Mouse (Mus musculus) ES-Bruce4 (cell line): ENCODE data around the gene C3. TPM values are rescaled to one million over a fixed set of nuclear protein-coding genes. Genes with fewer than 3 reads are reported as not detected.

ENCODE experiments used
- H3K27ac ChIP-seq: 2 replicates; pipeline ENCODE4 v1.5.1; 2012; ENCODE audit warnings: low read length, inconsistent platforms; ENCODE audit not compliant: insufficient read depth
- H3K27me3 ChIP-seq: 2 replicates; pipeline ENCODE4 v1.6.1; 2012; ENCODE audit warnings: mild to moderate bottlenecking, low read length, inconsistent platforms; ENCODE audit not compliant: control insufficient read depth, poor library complexity, insufficient read depth, severe bottlenecking
- H3K36me3 ChIP-seq: 2 replicates; pipeline ENCODE4 v1.6.1; 2012; ENCODE audit warnings: inconsistent platforms, mild to moderate bottlenecking, low read length, moderate library complexity; ENCODE audit not compliant: control insufficient read depth, poor library complexity, insufficient read depth, severe bottlenecking
- H3K4me1 ChIP-seq: one replicate; pipeline ENCODE4 v1.8.1; 2011; ENCODE audit warnings: low read length; ENCODE audit not compliant: control insufficient read depth, insufficient read depth
- H3K4me3 ChIP-seq: 2 replicates; pipeline ENCODE4 v1.5.1; 2011; ENCODE audit warnings: low read depth, mild to moderate bottlenecking, low read length
- H3K9ac ChIP-seq: 2 replicates; pipeline ENCODE4 v1.6.1; 2012; ENCODE audit warnings: low read depth, mild to moderate bottlenecking, inconsistent platforms; ENCODE audit not compliant: poor library complexity, severe bottlenecking
- H3K9me3 ChIP-seq: replicated peaks from 2 replicates; pipeline ENCODE4 v1.6.1; 2012; ENCODE audit warnings: mild to moderate bottlenecking, low read length, inconsistent platforms; ENCODE audit not compliant: control insufficient read depth, poor library complexity, insufficient read depth, severe bottlenecking
- CTCF ChIP-seq: IDR thresholded peaks from one replicate; pipeline ENCODE4 v1.8.1; 2011; ENCODE audit warnings: low read depth, low read length
- EP300 ChIP-seq: IDR thresholded peaks from 2 replicates; pipeline ENCODE4 v1.6.1; 2011; ENCODE audit warnings: low read depth, low read length; ENCODE audit not compliant: insufficient read depth
- POLR2A ChIP-seq: IDR thresholded peaks from one replicate; pipeline ENCODE4 v1.8.1; 2011; ENCODE audit warnings: low read length; ENCODE audit not compliant: insufficient read depth
- polyA plus RNA-seq: library from polyadenylated mRNA; stranded (reverse); fragments of >200 nt; gene quantifications from 2 replicates; pipeline ENCODE4 v1.2.4, GENCODE M21; 2011; ENCODE audit warnings: low read depth; ENCODE audit not compliant: missing spikeins, insufficient read depth, insufficient read length

Gene C3
- polyA plus RNA-seq, 1 experiment = 0.94 TPM

DNA sequence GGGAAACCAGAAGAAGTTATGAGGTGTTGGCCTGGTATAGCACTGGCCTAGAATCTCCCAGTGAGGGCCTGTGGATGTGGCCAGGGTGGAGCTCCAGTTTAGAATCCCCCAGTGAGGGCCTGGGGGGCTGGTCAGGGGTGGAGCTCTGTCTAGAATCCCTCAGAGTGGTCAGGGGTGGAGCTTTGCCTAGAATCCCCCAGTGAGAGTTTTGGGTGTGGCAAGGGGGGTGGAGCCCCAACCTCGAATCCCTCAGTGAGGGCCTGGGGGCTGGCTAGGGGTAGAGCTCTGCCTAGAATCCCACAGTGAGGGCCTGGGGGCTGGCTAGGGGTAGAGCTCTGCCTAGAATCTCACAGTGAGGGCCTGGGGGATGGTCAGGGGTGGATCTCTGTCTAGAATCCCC is 33.9 kb upstream of the C3 start:
- Histone ChIP-seq H3K4me3 (no peak overlapping the region), H3K4me1 (peaks cover 12% of the 10 kb centered on the region), H3K9ac (no peak overlapping the region), H3K9me3 (no peaks in the 10 kb centered on the region), H3K27me3 (no peaks in the 10 kb centered on the region), H3K27ac (no peak overlapping the region), H3K36me3 (peaks cover 41% of the 10 kb centered on the region)
- TF ChIP-seq CTCF (no peak), POLR2A (no peak), EP300 (no peak)

DNA sequence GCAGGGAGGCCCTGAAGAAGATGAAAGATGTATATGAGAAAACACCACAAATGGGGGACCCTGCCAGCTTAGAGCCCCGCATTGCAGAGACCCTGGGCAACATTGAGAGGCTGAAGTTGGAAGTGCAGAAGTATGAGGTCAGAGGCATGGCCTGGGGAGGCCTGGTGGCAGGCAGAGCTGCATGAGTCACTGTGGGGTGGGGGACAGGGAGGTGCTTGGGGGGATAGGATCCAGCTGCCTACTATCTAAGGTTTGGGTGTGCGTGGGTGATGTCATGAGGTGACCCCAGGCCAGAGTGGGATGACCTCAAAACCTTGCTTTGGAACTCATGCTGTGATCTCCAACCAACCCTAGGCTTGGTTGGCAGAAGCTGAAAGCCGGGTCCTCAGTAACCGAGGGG is 33.4 kb upstream of the C3 start:
- peaks cover 44% of the 10 kb centered on the region for H3K36me3 ChIP-seq
- no peak overlapping the region for H3K4me3 ChIP-seq
- no peaks in the 10 kb centered on the region for H3K27me3 ChIP-seq
- H3K9ac ChIP-seq = no peak overlapping the region
- no peak for TF ChIP-seq POLR2A
- no peak for TF ChIP-seq CTCF
- TF ChIP-seq EP300 = no peak
- peaks cover 12% of the 10 kb centered on the region for H3K4me1 ChIP-seq
- no peak overlapping the region for H3K27ac ChIP-seq
- H3K9me3 ChIP-seq = no peaks in the 10 kb centered on the region

DNA sequence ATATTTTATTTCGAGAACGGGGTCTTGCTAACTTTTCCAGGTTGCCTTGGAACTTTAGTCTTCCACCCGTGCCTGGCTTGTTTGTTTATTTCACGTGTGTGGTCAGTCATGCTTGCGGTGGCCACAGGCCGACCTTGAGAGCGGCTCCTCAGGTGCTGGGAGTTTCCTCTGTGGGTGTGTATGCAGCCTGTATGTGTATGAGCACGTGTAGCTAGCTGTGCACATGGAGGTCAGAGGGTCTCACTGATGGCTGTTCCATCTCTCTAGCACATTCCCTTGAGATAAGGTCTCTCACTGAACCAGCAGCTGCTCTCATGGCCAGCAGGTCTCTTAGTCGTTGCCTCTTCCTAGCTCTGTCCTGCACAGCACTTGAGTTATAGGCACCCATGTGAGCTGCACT is 32.4 kb upstream of the C3 start:
- no peak for TF ChIP-seq POLR2A
- TF ChIP-seq EP300 = no peak
- TF ChIP-seq CTCF = no peak
- Histone ChIP-seq H3K4me3 (no peak overlapping the region), H3K4me1 (peaks cover 8% of the 10 kb centered on the region), H3K9me3 (no peaks in the 10 kb centered on the region), H3K27me3 (no peaks in the 10 kb centered on the region), H3K27ac (no peak overlapping the region), H3K9ac (no peak overlapping the region), H3K36me3 (peaks cover 50% of the 10 kb centered on the region)

DNA sequence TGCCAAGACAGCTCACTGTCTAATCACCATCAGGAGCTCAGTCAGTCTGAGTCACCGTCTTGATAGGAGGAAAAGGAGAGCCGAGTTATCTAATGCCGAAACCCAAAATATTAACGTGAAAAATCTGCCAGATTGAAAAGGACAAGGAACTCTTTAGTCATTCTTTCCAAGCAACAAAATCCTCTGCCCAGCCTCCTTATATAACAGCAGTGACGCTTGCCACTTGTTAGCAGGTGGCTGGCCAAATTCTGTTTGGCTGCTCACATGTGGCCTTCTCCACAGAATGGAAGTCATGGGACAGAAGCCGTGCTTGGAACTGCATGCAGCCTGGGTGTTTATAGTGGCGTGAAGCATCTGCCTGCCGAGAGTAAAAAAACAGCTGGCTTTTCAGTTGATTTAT is 31.8 kb upstream of the C3 start:
- no peak for TF ChIP-seq POLR2A
- no peak for TF ChIP-seq CTCF
- TF ChIP-seq EP300 = no peak
- no peak overlapping the region for H3K4me3 ChIP-seq
- H3K9me3 ChIP-seq = no peaks in the 10 kb centered on the region
- H3K27me3 ChIP-seq = no peaks in the 10 kb centered on the region
- H3K4me1 ChIP-seq = peaks cover 8% of the 10 kb centered on the region
- H3K9ac ChIP-seq = no peak overlapping the region
- peaks cover 57% of the 10 kb centered on the region for H3K36me3 ChIP-seq
- H3K27ac ChIP-seq = no peak overlapping the region

DNA sequence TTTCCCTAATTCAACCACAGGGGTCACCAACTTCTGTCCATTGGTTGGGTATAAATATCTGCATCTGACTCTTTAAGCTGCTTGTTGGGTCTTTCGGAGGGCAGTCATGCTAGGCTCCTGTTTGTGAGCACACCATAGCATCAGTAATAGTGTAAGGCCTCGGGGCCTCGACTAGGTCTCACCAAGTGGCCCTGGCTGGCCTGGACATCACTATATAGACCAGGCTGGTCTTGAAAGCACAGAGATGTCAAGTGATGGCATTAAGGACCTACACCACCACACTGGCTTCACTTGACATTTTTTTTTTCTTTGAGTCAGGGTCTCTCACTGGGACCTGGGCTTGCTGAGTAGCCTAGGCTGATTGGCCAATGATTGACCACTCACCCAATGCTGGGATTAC is 30.3 kb upstream of the C3 start:
- Histone ChIP-seq H3K27ac (no peak overlapping the region), H3K4me3 (no peak overlapping the region), H3K4me1 (peaks cover 3% of the 10 kb centered on the region), H3K9ac (no peak overlapping the region), H3K36me3 (peaks cover 69% of the 10 kb centered on the region), H3K9me3 (no peaks in the 10 kb centered on the region), H3K27me3 (no peaks in the 10 kb centered on the region)
- no peak for TF ChIP-seq EP300
- TF ChIP-seq POLR2A = no peak
- no peak for TF ChIP-seq CTCF

DNA sequence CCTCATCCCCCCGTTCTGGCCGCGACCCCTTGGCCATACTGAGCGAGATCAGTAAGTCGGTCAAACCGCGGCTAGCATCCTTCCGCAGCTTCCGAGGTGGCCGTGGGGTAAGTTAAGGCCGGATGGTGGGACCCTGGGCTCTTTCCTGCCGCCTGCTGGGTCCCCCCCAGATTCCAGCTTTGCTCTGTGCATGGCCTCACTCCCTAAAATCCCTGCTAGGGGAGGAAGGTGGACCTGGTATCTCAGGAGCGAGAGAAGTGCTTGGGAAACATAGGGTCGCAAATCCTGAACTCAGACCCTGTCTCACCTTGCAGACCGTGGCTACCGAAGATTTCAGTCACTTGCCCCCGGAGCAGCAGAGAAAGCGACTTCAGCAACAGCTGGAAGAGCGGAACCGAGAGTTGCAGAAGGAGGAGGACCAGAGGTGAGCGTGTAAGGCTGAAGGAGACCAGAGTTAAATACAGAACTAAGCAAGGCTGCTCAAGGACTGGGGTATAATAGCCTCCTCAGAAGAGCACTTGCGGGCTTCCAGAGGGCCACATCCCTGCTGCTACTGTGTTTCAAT is 29.1 kb upstream of the C3 start:
- Histone ChIP-seq H3K36me3 (peaks cover 60% of the 10 kb centered on the region), H3K4me3 (no peak overlapping the region), H3K4me1 (peaks cover 3% of the 10 kb centered on the region), H3K27me3 (no peaks in the 10 kb centered on the region), H3K27ac (no peak overlapping the region), H3K9me3 (no peaks in the 10 kb centered on the region), H3K9ac (no peak overlapping the region)
- TF ChIP-seq CTCF (no peak), EP300 (no peak), POLR2A (no peak)
